Comparison of ENCODE assay signal across 18 mouse cellular contexts in genomic region chr8:118289525-118289924, GRCm38 (mm10). TPM values are rescaled to one million over a fixed set of nuclear protein-coding genes. Genes with fewer than 3 reads are reported as not detected.
DNase-seq lines count a peak whose midpoint lies in the region; ATAC-seq and TF ChIP-seq lines count a peak whose summit lies in the region.
"Had no signal": no experiment of that assay in that cellular context is flagged by ENCODE, and none has a peak within 500 bp of the region (broad histone marks: within the 10 kb centered on the region; RNA-seq: fewer than 3 reads in every experiment).

No protein-coding gene starts in this region.

- H3K9me3 ChIP-seq in midbrain, postnatal 0 days (ENCODE audit: low read length): no peaks in the 10 kb centered on the region
- no peaks in the 10 kb centered on the region for H3K9me3 ChIP-seq in midbrain, embryonic 15.5 days
- no peaks in the 10 kb centered on the region for H3K9me3 ChIP-seq in stomach, postnatal 0 days (ENCODE audit: control insufficient read depth, low read length)
- H3K9me3 ChIP-seq: embryonic facial prominence, embryonic 15.5 days; forebrain, embryonic 10.5 days; lung, embryonic 15.5 days; neural tube, embryonic 12.5 days had no signal

- no peak overlapping the region for H3K4me3 ChIP-seq in gastrocnemius, adult 2 months
- no peak overlapping the region for H3K4me3 ChIP-seq in midbrain, postnatal 0 days (ENCODE audit: low read depth, low read length)
- H3K4me3 ChIP-seq in midbrain, embryonic 15.5 days: no peak overlapping the region
- no peak overlapping the region for H3K4me3 ChIP-seq in stomach, postnatal 0 days (ENCODE audit: low read depth, low read length)
- H3K4me3 ChIP-seq: embryonic facial prominence, embryonic 15.5 days; forebrain, embryonic 10.5 days; liver, embryonic 12.5 days; lung, embryonic 15.5 days; neural tube, embryonic 12.5 days had no signal

- intact Hi-C loops in gastrocnemius, adult 2 months (cut with DNase I): loop anchor here (5.0 to 10.0 kb wide), 6 partner anchors 85 to 1103 kb away; partner anchors contain the start of gene Mlycd
- intact Hi-C loops in gastrocnemius, postnatal 14 days (cut with DNase I; ENCODE audit: low total_unique reads): no loop called here

- peak overlapping the region; percentile 97 for H3K27ac ChIP-seq in gastrocnemius, adult 2 months
- H3K27ac ChIP-seq in midbrain, postnatal 0 days (ENCODE audit: low read depth, low read length): no peak overlapping the region
- H3K27ac ChIP-seq in midbrain, embryonic 15.5 days: no peak overlapping the region
- H3K27ac ChIP-seq in stomach, postnatal 0 days (replicated peaks): peak overlapping the region; percentile 81; the same call in 1 of the 2 replicates
- H3K27ac ChIP-seq: embryonic facial prominence, embryonic 15.5 days; forebrain, embryonic 10.5 days; liver, embryonic 12.5 days; lung, embryonic 15.5 days; neural tube, embryonic 12.5 days had no signal

- TF ChIP-seq CTCF in gastrocnemius, adult 2 months (IDR thresholded peaks at IDR 0.05): no peak; the same call in 1 of the 2 replicates
- peak; percentile 49 for TF ChIP-seq CTCF in midbrain, postnatal 0 days (IDR thresholded peaks at IDR 0.05)
- TF ChIP-seq CTCF in stomach, postnatal 0 days (IDR thresholded peaks at IDR 0.05; ENCODE audit: low read depth): peak; percentile 48

- H3K36me3 ChIP-seq in midbrain, postnatal 0 days (ENCODE audit: insufficient read depth, low read length): no peaks in the 10 kb centered on the region
- H3K36me3 ChIP-seq in midbrain, embryonic 15.5 days (replicated peaks): no peaks in the 10 kb centered on the region
- no peaks in the 10 kb centered on the region for H3K36me3 ChIP-seq in stomach, postnatal 0 days (ENCODE audit: control insufficient read depth, insufficient read depth, low read length)
- H3K36me3 ChIP-seq: embryonic facial prominence, embryonic 15.5 days; forebrain, embryonic 10.5 days; liver, embryonic 12.5 days; lung, embryonic 15.5 days; neural tube, embryonic 12.5 days had no signal

- no peak for ATAC-seq in midbrain, postnatal 0 days (ENCODE audit: low FRiP score)
- no peak for ATAC-seq in midbrain, embryonic 15.5 days (replicated peaks)
- ATAC-seq in stomach, postnatal 0 days (ENCODE audit: low FRiP score, low TSS enrichment): no peak
- no peak for ATAC-seq in megakaryocyte, adult 5-6 weeks (ENCODE audit: poor library complexity, severe bottlenecking)
- ATAC-seq: liver, embryonic 12.5 days had no signal

- DNase-seq in gastrocnemius, adult 2 months: peak; percentile 33
- DNase-seq in gastrocnemius, postnatal 14 days: no peak
- peak; percentile 30 for DNase-seq in heart, postnatal 4 days
- DNase-seq in heart, adult 9 months (ENCODE audit: low spot score in 2 of 2): no peak
- peak; percentile 38 for DNase-seq in midbrain, postnatal 0 days (ENCODE audit: low spot score)
- DNase-seq in stomach, postnatal 0 days (ENCODE audit: low spot score): no peak
- DNase-seq: adrenal gland, postnatal 25 days; cerebellum, adult 9-11 months; gastrocnemius, postnatal 25 days; right cerebral cortex, postnatal 25 days had no signal

- no peak overlapping the region for H3K4me2 ChIP-seq in midbrain, postnatal 0 days (ENCODE audit: low read depth, low read length, poor library complexity, severe bottlenecking)
- H3K4me2 ChIP-seq in midbrain, embryonic 15.5 days: no peak overlapping the region
- no peak overlapping the region for H3K4me2 ChIP-seq in stomach, postnatal 0 days (replicated peaks; ENCODE audit: low read depth)
- H3K4me2 ChIP-seq: embryonic facial prominence, embryonic 15.5 days; liver, embryonic 12.5 days; lung, embryonic 15.5 days; neural tube, embryonic 12.5 days had no signal

- 85% methylated on average over 7 of the region's 7 CpGs for WGBS in midbrain, postnatal 0 days
- 87% methylated on average over 7 of the region's 7 CpGs for WGBS in midbrain, embryonic 15.5 days
- 66% methylated on average over 7 of the region's 7 CpGs for WGBS in stomach, postnatal 0 days

- peaks cover 11% of the 10 kb centered on the region for H3K4me1 ChIP-seq in midbrain, postnatal 0 days (ENCODE audit: insufficient read depth, low read length)
- peaks cover 29% of the 10 kb centered on the region for H3K4me1 ChIP-seq in midbrain, embryonic 15.5 days
- no peaks in the 10 kb centered on the region for H3K4me1 ChIP-seq in stomach, postnatal 0 days (replicated peaks; ENCODE audit: control insufficient read depth, insufficient read depth)
- H3K4me1 ChIP-seq: liver, embryonic 12.5 days had no signal

- H3K27me3 ChIP-seq in midbrain, postnatal 0 days (ENCODE audit: insufficient read depth, low read length): no peaks in the 10 kb centered on the region
- no peaks in the 10 kb centered on the region for H3K27me3 ChIP-seq in midbrain, embryonic 15.5 days (replicated peaks)
- H3K27me3 ChIP-seq in stomach, postnatal 0 days (ENCODE audit: control insufficient read depth, insufficient read depth, low read length): no peaks in the 10 kb centered on the region

- H3K9ac ChIP-seq in midbrain, postnatal 0 days (replicated peaks; ENCODE audit: low read length, poor library complexity, severe bottlenecking): no peak overlapping the region
- H3K9ac ChIP-seq in midbrain, embryonic 15.5 days: no peak overlapping the region
- H3K9ac ChIP-seq in stomach, postnatal 0 days (ENCODE audit: low read length): no peak overlapping the region
- H3K9ac ChIP-seq: embryonic facial prominence, embryonic 15.5 days; liver, embryonic 12.5 days; lung, embryonic 15.5 days; neural tube, embryonic 12.5 days had no signal

- no peak for TF ChIP-seq EP300 in stomach, postnatal 0 days (optimal IDR thresholded peaks at IDR 0.05)

RNA-seq across cellular contexts. Expression of gene Cdh13, which starts 6.0 kb away (rescaled TPM):
- total RNA-seq in gastrocnemius, adult 2 months (2021): 100 to 1,000 TPM in 1 of 2 experiments, 10 to 100 TPM in 1; 88.3 to 104 TPM
- 100 to 1,000 TPM in 1 of 2 experiments, 10 to 100 TPM in 1; 77.5 to 130 TPM for total RNA-seq in gastrocnemius, postnatal 14 days (2021)
- total RNA-seq in heart, postnatal 4 days (2021): 100 to 1,000 TPM; 178 to 201 TPM
- total RNA-seq in midbrain, postnatal 0 days (2014; rRNA removed): 183 and 199 TPM in 2 replicates
- 192 and 203 TPM in 2 replicates for polyA plus RNA-seq in midbrain, postnatal 0 days (2015; fragmentation: Nextera tagmentation; extraction: Ambion mirVana)
- polyA plus RNA-seq in midbrain, embryonic 15.5 days (2015; fragmentation: Nextera tagmentation; extraction: Ambion mirVana): 110 TPM in 2 replicates
- 18.5 and 21.3 TPM in 2 replicates for polyA plus RNA-seq in stomach, postnatal 0 days (2015; fragmentation: Nextera tagmentation; extraction: Ambion mirVana)
- total RNA-seq in megakaryocyte, adult 5-6 weeks (2015): not detected in 2 replicates
- not detected in 2 replicates for total RNA-seq in megakaryocyte, adult 5-6 weeks (2017)
- total RNA-seq: megakaryocyte progenitor cell, adult 5-6 weeks had no signal

Comparison
In these comparisons a context has a peak if more than half of its experiments do, and no peak if none do; other contexts are left out.
1. DNase-seq: peak in gastrocnemius, adult 2 months (single experiment), heart, postnatal 4 days (single experiment) and midbrain, postnatal 0 days (single experiment); none in gastrocnemius, postnatal 14 days (single experiment), heart, adult 9 months (0 of 2) and stomach, postnatal 0 days (single experiment).
2. H3K27ac ChIP-seq: peak in gastrocnemius, adult 2 months (single experiment) and stomach, postnatal 0 days (single experiment); none in midbrain, postnatal 0 days (single experiment) and midbrain, embryonic 15.5 days (single experiment).
3. RNA of gene Cdh13, which starts 6.0 kb away (total RNA-seq): 178 to 201 TPM in heart, postnatal 4 days, 183 to 199 TPM in midbrain, postnatal 0 days, 77.5 to 130 TPM in gastrocnemius, postnatal 14 days and 88.3 to 104 TPM in gastrocnemius, adult 2 months; not detected in megakaryocyte, adult 5-6 weeks; every median in the first group is over 10 times any median in the second.